Mouse (Mus musculus) kidney, embryonic 16.5 days (tissue): ENCODE results near the gene Dbndd2. TPM values are rescaled to one million over a fixed set of nuclear protein-coding genes. Genes with fewer than 3 reads are reported as not detected.

ENCODE experiments used
- ATAC-seq: fragments of 200-750 bp; cut with Nextera tagmentation; 2 replicates; pipeline ENCODE4 v1.8.0; 2017; ENCODE audit warnings: moderate TSS enrichment; ENCODE audit not compliant: low FRiP score, low TSS enrichment
- H3K27ac ChIP-seq: fragments of 300-500 bp; sonication (generic); 2 replicates; pipeline ENCODE4 v1.5.1; 2014; ENCODE audit warnings: low read length
- H3K27me3 ChIP-seq: fragments of 300-500 bp; sonication (generic); 2 replicates; pipeline ENCODE4 v1.6.1; 2014; ENCODE audit warnings: low read length, control low read depth, mixed read lengths; ENCODE audit not compliant: insufficient read depth
- H3K36me3 ChIP-seq: fragments of 300-500 bp; sonication (generic); 2 replicates; pipeline ENCODE4 v1.6.1; 2014; ENCODE audit warnings: low read length, control low read depth, mixed read lengths; ENCODE audit not compliant: insufficient read depth
- H3K4me1 ChIP-seq: fragments of 300-500 bp; sonication (generic); 2 replicates; pipeline ENCODE4 v1.6.1; 2014; ENCODE audit warnings: low read length, control low read depth, mixed read lengths; ENCODE audit not compliant: insufficient read depth
- H3K4me2 ChIP-seq: fragments of 300-500 bp; sonication (generic); replicated peaks from 2 replicates; pipeline ENCODE4 v1.6.1; 2014; ENCODE audit warnings: low read depth, low read length
- H3K4me3 ChIP-seq: fragments of 300-500 bp; sonication (generic); 2 replicates; pipeline ENCODE4 v1.5.1; 2014; ENCODE audit warnings: mild to moderate bottlenecking, low read length
- H3K9ac ChIP-seq: fragments of 300-500 bp; sonication (generic); replicated peaks from 2 replicates; pipeline ENCODE4 v1.6.1; 2014; ENCODE audit warnings: low read length
- H3K9me3 ChIP-seq: fragments of 300-500 bp; sonication (generic); 2 replicates; pipeline ENCODE4 v1.6.1; 2016; ENCODE audit warnings: low read length, control low read depth
- whole genome bisulfite sequencing: fragments of 180-500 bp; shearing (Covaris S2); extraction: QIAGEN DNeasy Blood & Tissue Kit; methylation state at CpG from one replicate; pipeline ENCODE4 v1.1.7; 2014; 5-methylcytosine and 5-hydroxymethylcytosine counted together
- polyA plus RNA-seq: library from polyadenylated mRNA; unstranded; fragments of >200 nt; fragmentation: Nextera tagmentation; extraction: Ambion mirVana; gene quantifications from 2 replicates; pipeline ENCODE4 v1.2.1, GENCODE M21; 2015

Dbndd2 gene
- polyA plus RNA-seq, 1 experiment from 2014 or later = 18.2 TPM

DNA sequence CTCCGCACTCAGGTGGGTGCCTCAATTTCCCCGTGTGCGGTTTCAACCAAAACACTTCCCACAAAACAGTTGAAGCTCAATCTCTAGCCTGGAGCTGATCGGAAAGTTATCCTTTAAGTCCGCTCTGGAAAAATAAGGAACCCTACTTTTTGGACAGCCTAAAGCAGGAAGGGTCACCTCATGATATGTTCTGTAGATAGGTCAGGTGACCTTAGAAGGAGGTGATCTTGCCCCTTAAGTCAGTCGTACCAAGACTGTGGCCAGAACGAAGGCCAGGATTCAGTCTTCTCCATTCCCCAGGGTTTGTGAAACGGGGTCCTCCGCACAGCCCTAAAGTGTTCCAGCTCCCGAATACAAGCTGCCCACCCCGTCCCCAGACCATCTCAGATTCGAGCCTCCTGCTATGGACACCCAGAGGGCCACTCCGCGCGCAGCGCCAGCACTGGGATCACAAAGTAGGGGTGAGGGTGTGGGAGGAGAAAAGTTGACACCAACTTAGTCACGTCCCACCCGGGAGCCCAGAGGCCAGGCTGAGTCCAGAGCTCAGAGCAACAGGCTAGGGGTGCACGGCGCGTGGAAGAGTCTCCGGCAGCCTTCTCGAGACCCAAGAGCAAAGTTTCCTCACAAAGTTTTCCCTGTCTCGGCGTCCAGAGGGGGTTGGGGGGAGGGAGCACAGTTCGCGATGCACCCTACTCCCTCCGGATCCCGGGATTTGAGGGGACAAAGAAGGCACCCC, 43.4 kb upstream of the Dbndd2 start:
- 1% methylated on average over 29 of the region's 29 CpGs for WGBS
- ATAC-seq = peak; percentile 66
- no peaks in the 10 kb centered on the region for H3K9me3 ChIP-seq
- peak overlapping the region; percentile 87 for H3K27ac ChIP-seq
- peak overlapping the region; percentile 82 for H3K9ac ChIP-seq
- H3K4me3 ChIP-seq = peak overlapping the region; percentile 76
- no peaks in the 10 kb centered on the region for H3K27me3 ChIP-seq
- H3K4me1 ChIP-seq = peaks cover 48% of the 10 kb centered on the region
- H3K36me3 ChIP-seq = no peaks in the 10 kb centered on the region
- H3K4me2 ChIP-seq = peak overlapping the region; percentile 58

DNA sequence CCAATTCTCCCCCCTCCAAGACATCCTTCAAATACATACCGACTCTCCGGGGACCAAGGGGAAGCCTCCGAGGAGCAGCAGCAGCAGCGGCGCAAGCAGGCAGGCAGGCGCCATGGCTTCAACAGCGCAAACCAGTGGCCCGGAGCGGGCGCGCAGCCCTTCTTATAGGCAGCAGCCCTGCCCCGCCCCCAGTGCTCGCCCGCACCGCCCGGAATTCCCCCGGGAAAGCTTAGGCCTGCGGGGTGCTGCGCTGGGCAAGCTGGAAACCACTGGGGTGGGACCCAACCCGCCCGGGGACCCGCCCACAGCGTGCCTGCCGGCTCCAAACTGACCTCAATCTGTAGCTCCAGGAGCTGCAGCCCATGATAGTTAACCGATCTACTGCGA, 42.9 kb upstream of the Dbndd2 start:
- peak; percentile 95 for ATAC-seq
- Histone ChIP-seq H3K9me3 (no peaks in the 10 kb centered on the region), H3K4me1 (peaks cover 42% of the 10 kb centered on the region), H3K4me3 (peak overlapping the region; percentile 76), H3K27ac (peak overlapping the region; percentile 87), H3K9ac (peak overlapping the region; percentile 82), H3K27me3 (no peaks in the 10 kb centered on the region), H3K4me2 (peak overlapping the region; percentile 58), H3K36me3 (no peaks in the 10 kb centered on the region)
- WGBS = 0% methylated on average over 26 of the region's 26 CpGs

DNA sequence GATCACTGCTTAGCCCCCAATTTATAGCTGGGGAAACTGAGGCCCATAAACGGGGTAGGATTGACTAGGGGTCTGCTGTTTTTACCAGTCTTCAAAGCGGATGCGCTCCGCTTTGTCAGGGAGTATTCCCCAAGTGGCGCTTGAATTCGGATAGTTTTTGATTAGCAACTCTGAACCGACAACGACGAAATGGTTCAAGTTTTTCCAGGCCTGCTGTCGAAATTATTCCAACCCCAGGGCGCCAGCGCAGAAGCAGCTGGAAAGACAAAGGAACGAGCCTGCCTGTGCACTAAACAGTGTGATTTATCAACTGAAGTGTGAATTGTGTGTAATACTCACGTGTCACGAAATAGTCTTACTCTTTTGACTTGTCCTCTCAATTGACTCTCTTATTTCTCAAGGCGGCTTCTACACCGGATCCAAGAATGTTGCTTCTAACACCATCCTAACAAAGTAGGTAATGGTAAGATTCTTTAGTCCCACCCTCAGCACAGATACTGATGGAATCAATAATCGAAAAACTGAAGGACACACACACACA, 42.4 kb upstream of the Dbndd2 start, which contains the start of gene Sdc4:
TSS of gene Sdc4 (minus strand) at position 428 of the 541 bp plus-strand sequence.
- H3K4me1 ChIP-seq = peaks cover 38% of the 10 kb centered on the region
- H3K9ac ChIP-seq = peak within 1 kb of the TSS; percentile 82
- peak within 1 kb of the TSS; percentile 76 for H3K4me3 ChIP-seq
- peak within 1 kb of the TSS; percentile 87 for H3K27ac ChIP-seq
- H3K27me3 ChIP-seq = no peaks in the 10 kb centered on the region
- no peaks in the 10 kb centered on the region for H3K9me3 ChIP-seq
- 8% methylated on average over 18 of the region's 18 CpGs for WGBS
- no peak for ATAC-seq
- H3K36me3 ChIP-seq = no peaks in the 10 kb centered on the region
- H3K4me2 ChIP-seq = peak within 1 kb of the TSS; percentile 58

DNA sequence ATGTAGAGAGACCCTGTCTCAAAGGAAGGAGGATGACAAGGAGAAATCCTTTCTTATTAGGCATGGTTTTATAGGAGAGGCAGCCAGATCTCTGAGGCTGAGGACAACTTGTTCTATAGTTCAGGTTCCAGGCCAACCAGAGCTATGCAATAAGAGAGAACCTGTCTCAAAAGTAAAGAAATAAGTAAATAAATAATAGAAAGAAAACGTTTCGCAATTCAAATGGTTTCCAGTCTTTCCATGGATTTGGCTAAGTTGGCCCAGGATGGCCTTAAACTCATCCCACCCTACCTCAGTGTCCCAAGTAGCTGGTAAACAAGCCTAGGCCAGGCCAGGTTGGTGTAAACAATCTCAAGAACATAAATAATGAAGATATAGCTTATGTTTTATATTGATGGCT, 41.2 kb upstream of the Dbndd2 start:
- no peaks in the 10 kb centered on the region for H3K36me3 ChIP-seq
- WGBS = 81% methylated on average over 2 of the region's 2 CpGs
- peaks cover 26% of the 10 kb centered on the region for H3K4me1 ChIP-seq
- H3K27me3 ChIP-seq = no peaks in the 10 kb centered on the region
- no peak overlapping the region for H3K27ac ChIP-seq
- no peak for ATAC-seq
- H3K4me2 ChIP-seq = no peak overlapping the region
- H3K9me3 ChIP-seq = no peaks in the 10 kb centered on the region
- no peak overlapping the region for H3K4me3 ChIP-seq
- no peak overlapping the region for H3K9ac ChIP-seq

DNA sequence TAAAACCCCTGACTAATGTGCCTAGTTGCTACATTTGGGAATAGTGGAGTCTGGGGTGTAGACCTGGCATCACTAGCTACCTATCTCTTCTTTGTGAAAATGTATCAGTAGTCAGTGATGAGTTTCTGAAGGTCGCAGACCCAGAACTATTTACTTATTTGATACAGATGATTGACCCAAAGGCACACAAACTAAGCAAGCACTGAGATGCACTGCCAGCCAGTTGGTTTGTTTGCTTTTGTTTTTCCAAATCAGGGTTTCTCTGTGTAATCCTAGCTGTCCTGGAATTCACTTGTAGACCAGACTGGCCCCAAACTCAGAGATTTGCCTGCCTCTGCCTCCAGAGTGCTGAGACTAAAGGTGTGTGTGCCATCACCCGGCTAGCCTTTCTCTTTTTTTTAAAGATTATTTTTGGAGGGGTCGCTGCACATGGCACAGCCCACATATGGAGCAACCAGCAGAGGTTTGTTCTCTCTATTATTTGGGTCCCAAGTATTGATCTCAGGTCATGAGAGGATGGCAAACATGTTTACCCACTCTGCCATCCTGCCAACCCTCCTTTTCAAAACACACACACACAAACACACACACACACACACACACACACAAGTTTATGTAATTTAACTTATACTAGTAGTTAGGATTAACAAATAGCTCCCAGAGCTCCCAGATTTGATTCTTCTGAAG, 40.4 kb upstream of the Dbndd2 start:
- no peak for ATAC-seq
- Histone ChIP-seq H3K4me2 (no peak overlapping the region), H3K27ac (no peak overlapping the region), H3K9me3 (no peaks in the 10 kb centered on the region), H3K9ac (no peak overlapping the region), H3K4me1 (peaks cover 17% of the 10 kb centered on the region), H3K36me3 (no peaks in the 10 kb centered on the region), H3K4me3 (no peak overlapping the region), H3K27me3 (no peaks in the 10 kb centered on the region)
- WGBS = 86% methylated on average over 3 of the region's 3 CpGs

DNA sequence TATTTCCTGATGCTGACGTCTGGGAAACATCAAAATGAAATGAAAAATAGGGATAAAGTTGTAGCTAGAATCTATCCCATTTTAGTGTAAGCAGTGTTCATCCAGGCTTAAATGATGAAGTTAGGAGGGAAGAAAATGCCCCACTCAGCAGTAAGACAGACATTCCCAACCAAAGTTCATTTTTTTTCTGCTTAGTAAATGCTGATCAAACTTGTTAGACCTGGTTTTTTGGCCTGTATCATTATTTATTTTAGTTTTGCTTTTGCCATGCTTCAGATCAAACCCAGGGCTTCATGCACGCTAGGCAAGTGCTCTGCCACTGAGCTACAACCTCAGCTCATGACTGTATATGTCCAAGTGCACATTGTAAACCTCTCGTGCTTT, 39.8 kb upstream of the Dbndd2 start:
- no peak overlapping the region for H3K9ac ChIP-seq
- no peaks in the 10 kb centered on the region for H3K36me3 ChIP-seq
- ATAC-seq = no peak
- no peaks in the 10 kb centered on the region for H3K27me3 ChIP-seq
- WGBS = 75% methylated on average over 3 of the region's 3 CpGs
- H3K27ac ChIP-seq = no peak overlapping the region
- no peak overlapping the region for H3K4me2 ChIP-seq
- peaks cover 12% of the 10 kb centered on the region for H3K4me1 ChIP-seq
- H3K4me3 ChIP-seq = no peak overlapping the region
- no peaks in the 10 kb centered on the region for H3K9me3 ChIP-seq

DNA sequence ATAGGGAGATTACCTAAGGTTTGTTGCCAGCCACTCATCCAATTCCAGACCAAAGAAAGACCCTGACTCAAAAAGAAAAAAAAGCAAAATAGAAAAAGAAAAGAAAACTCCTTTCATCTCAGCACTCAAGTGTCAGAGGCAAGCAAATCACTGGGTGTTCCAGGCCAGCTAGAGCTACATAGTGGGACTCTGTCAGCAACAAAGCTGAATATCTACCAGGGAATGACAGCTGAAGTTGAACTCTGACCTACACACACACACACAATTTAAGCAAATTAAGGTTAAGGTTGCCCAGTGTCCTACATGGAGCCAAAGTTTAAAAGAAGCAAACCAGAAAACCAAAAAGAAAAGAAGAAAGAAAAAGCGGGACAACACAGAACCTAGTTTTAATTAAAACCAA, 37.8 kb upstream of the Dbndd2 start:
- H3K4me1 ChIP-seq = peaks cover 11% of the 10 kb centered on the region
- no peaks in the 10 kb centered on the region for H3K27me3 ChIP-seq
- no peak overlapping the region for H3K4me3 ChIP-seq
- no peak overlapping the region for H3K27ac ChIP-seq
- no peaks in the 10 kb centered on the region for H3K36me3 ChIP-seq
- WGBS = 73% methylated on average over 1 of the region's 1 CpGs
- H3K9me3 ChIP-seq = no peaks in the 10 kb centered on the region
- no peak overlapping the region for H3K4me2 ChIP-seq
- no peak overlapping the region for H3K9ac ChIP-seq
- no peak for ATAC-seq

DNA sequence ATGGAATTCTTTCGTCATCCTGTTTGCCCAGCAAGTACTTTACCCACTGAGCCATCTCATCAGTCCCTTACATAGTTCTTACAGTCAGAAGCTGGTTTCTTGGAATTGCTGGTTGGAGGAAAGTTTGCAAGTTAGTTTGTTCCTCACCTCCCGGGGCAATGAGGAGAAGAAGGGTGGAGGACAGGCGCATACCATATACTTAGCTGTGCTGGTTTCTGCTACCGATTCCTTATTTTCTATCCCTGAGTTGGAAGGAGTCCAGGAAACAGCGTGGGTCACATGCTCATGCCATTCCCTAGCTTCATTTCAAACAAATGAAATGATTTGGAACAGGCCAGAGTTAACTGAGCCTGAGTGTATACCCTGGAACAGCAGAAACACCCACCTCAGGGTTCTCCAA, 37.0 kb upstream of the Dbndd2 start:
- Histone ChIP-seq H3K27ac (no peak overlapping the region), H3K9me3 (no peaks in the 10 kb centered on the region), H3K36me3 (no peaks in the 10 kb centered on the region), H3K4me1 (peaks cover 5% of the 10 kb centered on the region), H3K9ac (no peak overlapping the region), H3K4me3 (no peak overlapping the region), H3K4me2 (no peak overlapping the region), H3K27me3 (no peaks in the 10 kb centered on the region)
- WGBS = 72% methylated on average over 5 of the region's 5 CpGs
- no peak for ATAC-seq

DNA sequence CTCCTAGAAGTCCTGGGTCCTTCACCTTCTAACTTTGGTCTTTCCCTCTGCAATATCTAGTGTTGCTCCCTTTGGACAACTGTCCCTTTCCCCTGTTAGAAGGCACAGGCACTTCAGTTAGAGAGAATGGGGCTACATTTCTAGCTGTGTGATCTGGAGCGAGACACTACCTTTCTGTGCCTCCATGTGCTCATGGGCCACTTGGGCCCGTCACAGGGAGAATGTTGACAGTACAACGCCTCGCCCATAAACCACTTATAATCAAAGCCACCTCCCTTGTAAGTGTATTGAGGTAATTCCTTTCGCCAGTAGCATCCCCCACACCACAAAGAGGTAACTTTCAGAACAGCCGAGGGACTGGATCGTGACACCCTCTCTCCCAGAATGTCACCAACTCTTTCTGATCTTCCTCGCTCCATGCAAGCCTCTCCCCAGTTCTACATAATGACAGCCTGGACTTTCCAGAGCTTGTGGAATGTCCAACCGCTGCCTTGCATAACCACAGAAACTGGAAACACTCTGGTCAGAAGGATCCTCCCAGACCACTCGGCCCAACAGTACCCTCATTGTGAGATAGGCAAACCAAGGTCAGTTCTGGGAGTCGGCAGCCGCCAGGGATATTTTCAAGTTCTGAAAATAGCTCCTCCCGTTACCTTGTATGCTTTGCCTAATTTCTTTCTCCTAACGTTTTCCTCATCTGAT, 36.4 kb upstream of the Dbndd2 start:
- no peaks in the 10 kb centered on the region for H3K36me3 ChIP-seq
- H3K9ac ChIP-seq = no peak overlapping the region
- no peak overlapping the region for H3K4me2 ChIP-seq
- 80% methylated on average over 14 of the region's 14 CpGs for WGBS
- no peaks in the 10 kb centered on the region for H3K27me3 ChIP-seq
- H3K4me3 ChIP-seq = no peak overlapping the region
- no peak overlapping the region for H3K27ac ChIP-seq
- no peak for ATAC-seq
- peaks cover 11% of the 10 kb centered on the region for H3K4me1 ChIP-seq
- H3K9me3 ChIP-seq = no peaks in the 10 kb centered on the region
